Mouse (Mus musculus): Measurements from ENCODE around the gene Hist1h2bb. TPM values are rescaled to one million over a fixed set of nuclear protein-coding genes. Genes with fewer than 3 reads are reported as not detected.

Gene Hist1h2bb
- polyA plus RNA-seq, 2 experiments: 1.2 to 13.5 TPM

DNA sequence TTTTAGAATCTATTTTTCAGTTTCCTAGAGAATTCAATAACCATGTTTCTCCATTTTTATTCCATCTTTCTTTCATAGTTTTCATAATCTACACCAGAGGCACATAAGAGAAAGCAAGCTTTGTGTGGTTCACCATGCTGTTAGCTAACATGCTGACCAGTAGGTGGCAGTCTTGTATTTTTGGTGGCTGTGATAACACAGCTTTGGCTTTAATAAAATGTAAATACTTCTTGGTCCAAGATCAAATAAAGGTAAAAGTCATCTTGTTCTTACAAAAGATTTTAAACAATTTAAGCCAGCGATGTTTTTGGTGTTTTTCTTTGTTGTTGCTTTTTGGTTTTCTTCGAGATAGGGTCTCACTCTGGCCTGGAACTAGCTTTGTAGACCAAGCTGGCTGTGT, 46.0 kb downstream of the Hist1h2bb start:
- no peak overlapping the region for H3K9ac ChIP-seq (ENCODE audit: low read depth, low read length, severe bottlenecking)
- no peaks in the 10 kb centered on the region for H3K4me1 ChIP-seq (ENCODE audit: control insufficient read depth, insufficient read depth, low read length)
- H3K9me3 ChIP-seq (ENCODE audit: control insufficient read depth, low read length): no peaks in the 10 kb centered on the region
- no peak overlapping the region for H3K27ac ChIP-seq (replicated peaks; ENCODE audit: low read depth, low read length)
- WGBS: 45% methylated on average over 2 of the region's 2 CpGs
- no peak for TF ChIP-seq POLR2A (IDR thresholded peaks at IDR 0.05; ENCODE audit: borderline replicate concordance, extremely low read depth, insufficient read depth, insufficient read length)
- no peak overlapping the region for H3K4me2 ChIP-seq (replicated peaks; ENCODE audit: low read depth, low read length, severe bottlenecking)
- DNase-seq (ENCODE audit: low spot score) (peak; percentile 80), ATAC-seq (ENCODE audit: low FRiP score, low read depth) (peak; percentile 62; the same call in 1 of the 2 replicates)
- no peak overlapping the region for H3K4me3 ChIP-seq (replicated peaks; ENCODE audit: low read length)
- H3K27me3 ChIP-seq (ENCODE audit: control insufficient read depth, insufficient read depth, low read length): no peaks in the 10 kb centered on the region
- H3K36me3 ChIP-seq (ENCODE audit: control insufficient read depth, insufficient read depth, low read length): no peaks in the 10 kb centered on the region

Small RNAs within 50 kb of the gene (microRNA-seq; reads per million reads assigned to microRNA genes)
- gene Gm44314 (not detected), gene Gm44484 (not detected)

Other genes starting within 250 kb of the Hist1h2bb start
Only the 30 nearest of the 37 such genes appear.
- 0.50 and 0.62 TPM in 2 replicates for gene Hist1h1d, start 193.5 kb upstream of the Hist1h2bb start, polyA plus RNA-seq (2012; rRNA removed)
- gene Hist1h1d, start 193.5 kb upstream of the Hist1h2bb start, polyA plus RNA-seq (2014; fragmentation: Nextera tagmentation; extraction: Ambion mirVana): 0.47 and 0.61 TPM in 2 replicates
- 36.1 and 54.1 TPM in 2 replicates for gene Hist1h3e, start 184.4 kb upstream of the Hist1h2bb start, polyA plus RNA-seq (2012; rRNA removed)
- gene Hist1h3e, start 184.4 kb upstream of the Hist1h2bb start, polyA plus RNA-seq (2014; fragmentation: Nextera tagmentation; extraction: Ambion mirVana): 6.7 and 7.0 TPM in 2 replicates
- 19.8 and 35.0 TPM in 2 replicates for gene Hist1h2ae, start 175.5 kb upstream of the Hist1h2bb start, polyA plus RNA-seq (2012; rRNA removed)
- 103 and 109 TPM in 2 replicates for gene Hist1h2ae, start 175.5 kb upstream of the Hist1h2bb start, polyA plus RNA-seq (2014; fragmentation: Nextera tagmentation; extraction: Ambion mirVana)
- gene Hist1h2bg, start 175.3 kb upstream of the Hist1h2bb start, polyA plus RNA-seq (2012; rRNA removed): 38.9 and 60.8 TPM in 2 replicates
- gene Hist1h2bg, start 175.3 kb upstream of the Hist1h2bb start, polyA plus RNA-seq (2014; fragmentation: Nextera tagmentation; extraction: Ambion mirVana): 6.9 and 10.0 TPM in 2 replicates
- 17.8 and 25.9 TPM in 2 replicates for gene Hist1h2bf, start 172.5 kb upstream of the Hist1h2bb start, polyA plus RNA-seq (2012; rRNA removed)
- gene Hist1h2bf, start 172.5 kb upstream of the Hist1h2bb start, polyA plus RNA-seq (2014; fragmentation: Nextera tagmentation; extraction: Ambion mirVana): 5.3 and 8.5 TPM in 2 replicates
- gene Hist1h2ad, start 172.4 kb upstream of the Hist1h2bb start, polyA plus RNA-seq (2012; rRNA removed): 6.1 and 13.9 TPM in 2 replicates
- 1.2 and 5.3 TPM in 2 replicates for gene Hist1h2ad, start 172.4 kb upstream of the Hist1h2bb start, polyA plus RNA-seq (2014; fragmentation: Nextera tagmentation; extraction: Ambion mirVana)
- 30.0 and 33.8 TPM in 2 replicates for gene Hist1h3d, start 171.0 kb upstream of the Hist1h2bb start, polyA plus RNA-seq (2012; rRNA removed)
- gene Hist1h3d, start 171.0 kb upstream of the Hist1h2bb start, polyA plus RNA-seq (2014; fragmentation: Nextera tagmentation; extraction: Ambion mirVana): 6.8 and 10.4 TPM in 2 replicates
- gene Hist1h4d, start 165.1 kb upstream of the Hist1h2bb start, polyA plus RNA-seq (2012; rRNA removed): 9.4 and 9.8 TPM in 2 replicates
- gene Hist1h4d, start 165.1 kb upstream of the Hist1h2bb start, polyA plus RNA-seq (2014; fragmentation: Nextera tagmentation; extraction: Ambion mirVana): 95.5 and 101 TPM in 2 replicates
- gene Hist1h2be, start 125.6 kb upstream of the Hist1h2bb start, polyA plus RNA-seq (2012; rRNA removed): 3.0 and 3.4 TPM in 2 replicates
- 1.2 and 1.5 TPM in 2 replicates for gene Hist1h2be, start 125.6 kb upstream of the Hist1h2bb start, polyA plus RNA-seq (2014; fragmentation: Nextera tagmentation; extraction: Ambion mirVana)
- 7.4 and 7.7 TPM in 2 replicates for gene Hist1h1e, start 124.2 kb upstream of the Hist1h2bb start, polyA plus RNA-seq (2012; rRNA removed)
- 15.8 and 16.4 TPM in 2 replicates for gene Hist1h1e, start 124.2 kb upstream of the Hist1h2bb start, polyA plus RNA-seq (2014; fragmentation: Nextera tagmentation; extraction: Ambion mirVana)
- gene Hist1h2ac, start 62.8 kb upstream of the Hist1h2bb start, polyA plus RNA-seq (2012; rRNA removed): 1.6 and 2.7 TPM in 2 replicates
- gene Hist1h2ac, start 62.8 kb upstream of the Hist1h2bb start, polyA plus RNA-seq (2014; fragmentation: Nextera tagmentation; extraction: Ambion mirVana): 0.65 and 0.78 TPM in 2 replicates
- gene Hist1h2bc, start 62.5 kb upstream of the Hist1h2bb start, polyA plus RNA-seq (2012; rRNA removed): 48.2 and 49.5 TPM in 2 replicates
- 34.9 and 44.4 TPM in 2 replicates for gene Hist1h2bc, start 62.5 kb upstream of the Hist1h2bb start, polyA plus RNA-seq (2014; fragmentation: Nextera tagmentation; extraction: Ambion mirVana)
- 0.20 and 0.33 TPM in 2 replicates for gene Hist1h1t, start 50.9 kb upstream of the Hist1h2bb start, polyA plus RNA-seq (2012; rRNA removed)
- gene Hist1h1t, start 50.9 kb upstream of the Hist1h2bb start, polyA plus RNA-seq (2014; fragmentation: Nextera tagmentation; extraction: Ambion mirVana): 0.21 TPM in 1 of 2 replicates, not detected in the other
- 5.6 and 10.0 TPM in 2 replicates for gene Hist1h4c, start 48.3 kb upstream of the Hist1h2bb start, polyA plus RNA-seq (2012; rRNA removed)
- 8.7 and 10.2 TPM in 2 replicates for gene Hist1h4c, start 48.3 kb upstream of the Hist1h2bb start, polyA plus RNA-seq (2014; fragmentation: Nextera tagmentation; extraction: Ambion mirVana)
- 3.6 and 4.5 TPM in 2 replicates for gene Hfe, start 35.9 kb upstream of the Hist1h2bb start, polyA plus RNA-seq (2012; rRNA removed)
- gene Hfe, start 35.9 kb upstream of the Hist1h2bb start, polyA plus RNA-seq (2014; fragmentation: Nextera tagmentation; extraction: Ambion mirVana): 9.3 and 10.5 TPM in 2 replicates
- 23.7 and 28.5 TPM in 2 replicates for gene Hist1h1c, start 7.9 kb upstream of the Hist1h2bb start, polyA plus RNA-seq (2012; rRNA removed)
- gene Hist1h1c, start 7.9 kb upstream of the Hist1h2bb start, polyA plus RNA-seq (2014; fragmentation: Nextera tagmentation; extraction: Ambion mirVana): 24.7 and 27.5 TPM in 2 replicates
- gene Hist1h3c, start 1.1 kb upstream of the Hist1h2bb start, polyA plus RNA-seq (2012; rRNA removed): 41.4 and 92.0 TPM in 2 replicates
- gene Hist1h3c, start 1.1 kb upstream of the Hist1h2bb start, polyA plus RNA-seq (2014; fragmentation: Nextera tagmentation; extraction: Ambion mirVana): 8.1 and 12.0 TPM in 2 replicates
- gene Hist1h2ab, start 4.4 kb downstream of the Hist1h2bb start, polyA plus RNA-seq (2012; rRNA removed): 37.1 and 40.4 TPM in 2 replicates
- gene Hist1h2ab, start 4.4 kb downstream of the Hist1h2bb start, polyA plus RNA-seq (2014; fragmentation: Nextera tagmentation; extraction: Ambion mirVana): 39.0 and 40.1 TPM in 2 replicates
- 52.4 and 65.5 TPM in 2 replicates for gene Hist1h3b, start 5.5 kb downstream of the Hist1h2bb start, polyA plus RNA-seq (2012; rRNA removed)
- 6.5 and 12.4 TPM in 2 replicates for gene Hist1h3b, start 5.5 kb downstream of the Hist1h2bb start, polyA plus RNA-seq (2014; fragmentation: Nextera tagmentation; extraction: Ambion mirVana)
- 20.0 and 26.6 TPM in 2 replicates for gene Hist1h4b, start 10.3 kb downstream of the Hist1h2bb start, polyA plus RNA-seq (2012; rRNA removed)
- 4.4 and 6.6 TPM in 2 replicates for gene Hist1h4b, start 10.3 kb downstream of the Hist1h2bb start, polyA plus RNA-seq (2014; fragmentation: Nextera tagmentation; extraction: Ambion mirVana)
- 10.1 and 16.1 TPM in 2 replicates for gene Hist1h4a, start 14.5 kb downstream of the Hist1h2bb start, polyA plus RNA-seq (2012; rRNA removed)
- gene Hist1h4a, start 14.5 kb downstream of the Hist1h2bb start, polyA plus RNA-seq (2014; fragmentation: Nextera tagmentation; extraction: Ambion mirVana): 0.84 and 0.90 TPM in 2 replicates
- gene Hist1h3a, start 15.7 kb downstream of the Hist1h2bb start, polyA plus RNA-seq (2012; rRNA removed): 39.9 and 88.3 TPM in 2 replicates
- gene Hist1h3a, start 15.7 kb downstream of the Hist1h2bb start, polyA plus RNA-seq (2014; fragmentation: Nextera tagmentation; extraction: Ambion mirVana): 7.8 and 8.6 TPM in 2 replicates
- 4.7 and 5.4 TPM in 2 replicates for gene Hist1h1a, start 16.9 kb downstream of the Hist1h2bb start, polyA plus RNA-seq (2012; rRNA removed)
- 3.6 and 4.8 TPM in 2 replicates for gene Hist1h1a, start 16.9 kb downstream of the Hist1h2bb start, polyA plus RNA-seq (2014; fragmentation: Nextera tagmentation; extraction: Ambion mirVana)
- gene Trim38, start 23.2 kb downstream of the Hist1h2bb start, polyA plus RNA-seq (2012; rRNA removed): 0.04 and 0.13 TPM in 2 replicates
- not detected in 2 replicates for gene Trim38, start 23.2 kb downstream of the Hist1h2bb start, polyA plus RNA-seq (2014; fragmentation: Nextera tagmentation; extraction: Ambion mirVana)
- 0.01 TPM in 1 of 2 replicates, not detected in the other for gene Slc17a2, start 60.3 kb downstream of the Hist1h2bb start, polyA plus RNA-seq (2012; rRNA removed)
- not detected in 2 replicates for gene Slc17a2, start 60.3 kb downstream of the Hist1h2bb start, polyA plus RNA-seq (2014; fragmentation: Nextera tagmentation; extraction: Ambion mirVana)
- gene Slc17a3, start 92.7 kb downstream of the Hist1h2bb start, polyA plus RNA-seq (2012; rRNA removed): 0.20 and 0.29 TPM in 2 replicates
- gene Slc17a3, start 92.7 kb downstream of the Hist1h2bb start, polyA plus RNA-seq (2014; fragmentation: Nextera tagmentation; extraction: Ambion mirVana): 0.39 and 0.44 TPM in 2 replicates
- 0.04 and 0.05 TPM in 2 replicates for gene Slc17a1, start 121.0 kb downstream of the Hist1h2bb start, polyA plus RNA-seq (2012; rRNA removed)
- 0.30 TPM in 1 of 2 replicates, not detected in the other for gene Slc17a1, start 121.0 kb downstream of the Hist1h2bb start, polyA plus RNA-seq (2014; fragmentation: Nextera tagmentation; extraction: Ambion mirVana)
- gene Slc17a4, start 168.3 kb downstream of the Hist1h2bb start, polyA plus RNA-seq (2012; rRNA removed): not detected in 2 replicates
- gene Slc17a4, start 168.3 kb downstream of the Hist1h2bb start, polyA plus RNA-seq (2014; fragmentation: Nextera tagmentation; extraction: Ambion mirVana): not detected in 2 replicates
- not detected in 2 replicates for gene Hist1h2ba, start 187.4 kb downstream of the Hist1h2bb start, polyA plus RNA-seq (2012; rRNA removed)
- not detected in 2 replicates for gene Hist1h2ba, start 187.4 kb downstream of the Hist1h2bb start, polyA plus RNA-seq (2014; fragmentation: Nextera tagmentation; extraction: Ambion mirVana)
- gene Hist1h2aa, start 187.7 kb downstream of the Hist1h2bb start, polyA plus RNA-seq (2012; rRNA removed): not detected in 2 replicates
- not detected in 2 replicates for gene Hist1h2aa, start 187.7 kb downstream of the Hist1h2bb start, polyA plus RNA-seq (2014; fragmentation: Nextera tagmentation; extraction: Ambion mirVana)

All from limb, embryonic 14.5 days (tissue).